Mouse (Mus musculus) spleen, postnatal 4 days (tissue): ENCODE measurements at regions not wholly inside any gene's neighbourhood (a gene's known extent, or its start where the extent isn't known, plus 50 kb on each side); places are given as distances from the start of the nearest gene placed in this dataset.

ENCODE experiments used
- DNase-seq, 2 experiments: peaks; one replicate each; pipeline ENCODE4 v3.0.0; 2022; ENCODE audit warnings: low spot score in 2 of 2

DNA sequence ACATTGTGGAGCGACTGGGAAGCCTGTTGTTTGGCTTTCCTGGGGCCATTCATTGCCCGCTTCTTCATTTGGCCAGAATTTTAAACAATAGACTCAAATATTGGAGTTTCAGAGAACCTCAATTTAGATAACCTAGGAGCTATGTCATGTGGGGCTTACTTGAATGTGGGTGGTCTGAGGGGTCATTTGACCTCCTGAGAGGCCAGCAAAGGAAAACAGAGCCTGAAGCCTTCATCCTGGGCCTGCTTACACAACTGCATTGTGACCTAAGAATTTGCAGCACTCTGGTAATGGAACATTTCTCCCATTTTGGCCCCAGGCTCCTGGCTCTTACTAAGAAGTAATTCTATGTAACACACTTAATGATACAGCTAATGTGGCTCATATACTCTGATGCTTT, 348.2 kb downstream of the Fat4 start:
- DNase-seq, result no peak

DNA sequence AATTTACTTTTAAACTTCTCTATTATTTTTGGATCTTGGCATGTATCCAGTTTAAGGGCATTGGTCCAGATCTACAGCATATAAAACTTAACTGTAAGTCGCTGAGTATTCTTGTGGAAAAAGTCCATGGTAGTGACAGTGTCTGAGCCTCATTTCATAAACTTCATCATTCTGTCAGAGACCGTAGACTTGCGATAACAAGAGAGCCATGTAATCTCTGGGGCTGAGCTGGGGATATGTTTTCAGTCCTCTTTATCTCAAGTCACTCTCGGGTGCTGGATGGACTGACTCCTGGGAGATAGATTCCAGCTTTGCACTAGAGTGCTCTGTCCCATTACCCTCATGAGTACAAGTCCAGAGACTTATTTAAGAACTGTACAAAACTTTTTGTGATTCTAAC, 362.0 kb downstream of the Fat4 start:
- DNase-seq, result no peak

DNA sequence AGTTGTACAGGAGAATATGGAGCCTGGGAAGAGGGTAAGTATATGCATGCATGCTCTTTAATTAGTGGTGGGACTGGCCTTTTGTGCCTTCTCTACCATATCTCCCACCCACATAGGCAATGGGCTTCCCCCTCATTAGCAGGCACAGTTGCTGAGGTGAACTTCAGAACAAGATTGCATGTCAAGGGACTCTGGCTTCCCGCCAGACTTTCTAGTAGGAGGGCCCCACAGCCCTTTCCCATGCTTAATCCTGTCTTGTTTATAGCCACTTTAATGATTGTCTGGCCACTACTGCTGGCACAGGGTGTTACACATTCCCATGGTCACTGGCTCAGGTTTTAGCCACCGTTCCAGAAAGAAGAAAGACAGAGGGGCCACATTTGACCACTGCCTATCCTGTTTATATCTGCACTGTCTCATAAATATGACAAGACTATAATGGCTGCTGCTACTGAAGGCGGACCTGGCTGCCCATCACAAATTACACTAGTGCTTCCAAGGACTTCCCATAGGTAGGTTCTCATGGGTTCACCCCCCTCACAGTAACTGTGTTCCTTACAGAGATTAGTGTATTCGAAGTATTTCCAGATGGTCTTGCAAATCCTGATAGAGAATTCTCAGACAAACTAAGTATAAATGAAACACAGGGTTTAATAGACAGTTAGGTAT, 362.6 kb downstream of the Fat4 start:
- DNase-seq, result no peak

DNA sequence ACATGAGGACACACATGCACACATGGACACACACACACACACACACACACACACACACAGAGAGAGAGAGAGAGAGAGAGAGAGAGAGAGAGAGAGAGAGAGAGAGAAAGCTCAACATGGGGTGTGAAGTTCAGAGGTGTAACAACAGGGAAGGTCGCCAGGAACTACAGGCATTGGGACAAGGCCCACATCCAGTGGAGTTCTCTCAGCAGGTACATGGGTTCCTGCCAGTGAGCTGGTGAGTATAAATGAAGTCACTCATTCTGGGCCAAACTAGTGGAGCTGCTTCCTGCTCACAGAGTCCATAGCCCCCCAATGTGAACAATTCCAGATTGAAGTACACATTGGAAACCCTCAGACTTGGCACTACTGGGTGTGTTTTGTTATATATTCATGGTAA, 366.3 kb downstream of the Fat4 start:
- DNase-seq, result no peak

DNA sequence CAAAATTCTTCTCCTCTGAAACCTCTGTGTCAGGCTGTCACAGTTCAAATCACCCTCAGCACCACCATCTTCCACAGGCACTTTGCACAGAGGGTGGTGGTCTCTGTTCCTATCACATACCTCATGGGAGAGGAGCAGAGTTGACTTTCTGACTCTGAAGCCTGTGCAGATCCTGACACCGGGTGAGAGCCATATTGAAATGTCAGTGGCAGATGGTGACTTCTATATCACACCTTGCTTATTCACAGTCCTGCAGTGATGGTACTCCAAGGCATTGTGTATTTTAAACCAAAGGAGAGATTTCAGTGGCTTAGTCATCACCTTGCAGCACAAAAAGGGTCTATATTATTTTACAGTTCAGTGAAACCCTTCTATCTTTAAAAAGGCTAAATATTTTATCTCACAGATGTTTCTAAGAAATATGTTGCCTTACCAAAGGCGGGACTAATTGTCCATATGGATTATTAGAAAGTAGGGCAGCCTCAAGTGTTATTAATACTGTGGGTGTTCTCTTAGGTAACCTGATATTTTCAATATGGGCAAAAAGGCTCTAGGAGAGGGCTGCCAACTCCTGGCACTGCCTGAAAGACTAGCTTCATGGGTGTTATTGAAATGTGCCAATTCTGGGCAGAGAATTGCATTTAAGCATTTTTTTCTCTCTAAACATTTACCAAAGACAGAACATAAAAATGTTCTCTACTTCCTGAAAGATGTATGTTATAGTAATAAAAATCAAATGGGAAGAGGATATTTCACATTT, 378.1 kb downstream of the Fat4 start:
- DNase-seq, result no peak

DNA sequence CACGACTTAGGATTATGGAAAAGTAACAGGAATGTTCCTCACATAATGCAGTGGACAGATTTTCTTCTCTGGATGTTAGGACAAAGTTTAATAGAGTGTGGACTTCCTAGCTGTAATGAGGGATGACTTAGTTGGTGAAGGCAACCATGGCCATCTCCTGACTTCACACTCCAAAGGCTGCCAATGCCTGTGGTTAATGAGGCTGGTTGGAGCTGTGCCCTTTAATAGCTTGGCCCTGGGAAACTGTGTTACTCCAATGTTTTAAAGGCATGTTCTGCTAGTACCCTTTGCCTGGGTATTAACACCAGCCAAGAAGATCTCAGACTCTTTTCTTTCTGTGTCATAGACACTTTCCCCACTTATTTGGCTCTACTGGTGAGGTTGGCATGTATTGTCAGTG, 378.9 kb downstream of the Fat4 start:
- no peak for DNase-seq

DNA sequence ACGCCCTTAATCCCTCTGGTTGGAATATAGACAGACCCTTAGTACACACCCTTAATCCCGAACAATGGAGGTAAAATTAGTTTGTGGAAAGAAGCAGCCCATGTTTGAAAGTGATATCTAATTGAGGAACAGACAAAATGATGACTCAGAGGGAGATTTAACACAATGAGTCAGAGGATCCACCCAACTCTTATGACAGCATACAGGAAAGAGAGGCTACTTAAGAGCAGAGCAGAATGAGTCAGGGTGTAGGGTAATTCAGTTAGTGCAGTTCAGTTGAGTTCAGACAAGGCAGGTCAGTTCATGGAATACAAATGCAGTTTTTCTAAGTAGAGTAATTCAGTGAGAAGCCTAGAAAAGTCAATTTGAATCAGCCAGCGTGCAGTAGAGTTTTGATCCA, 382.6 kb downstream of the Fat4 start:
- DNase-seq, result no peak

DNA sequence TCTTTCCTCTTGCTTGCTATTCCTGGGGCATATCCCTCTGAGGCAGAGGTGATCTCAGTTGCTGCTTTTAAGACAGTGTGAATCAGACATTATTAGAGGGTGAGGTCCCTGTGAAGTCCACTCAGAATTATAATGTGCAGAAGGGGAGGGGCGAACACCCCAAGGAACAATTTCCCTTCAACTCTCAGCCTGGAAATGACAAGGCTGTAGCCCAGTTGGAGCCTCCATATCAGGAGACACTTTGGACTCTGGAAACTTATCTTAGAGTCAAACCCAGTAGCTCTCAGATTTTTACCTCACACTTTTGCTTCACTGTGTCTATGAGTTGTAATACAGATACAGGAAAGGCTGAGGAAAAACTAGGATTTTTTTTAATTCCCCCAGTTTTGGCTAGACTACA, 385.9 kb downstream of the Fat4 start:
- no peak for DNase-seq

DNA sequence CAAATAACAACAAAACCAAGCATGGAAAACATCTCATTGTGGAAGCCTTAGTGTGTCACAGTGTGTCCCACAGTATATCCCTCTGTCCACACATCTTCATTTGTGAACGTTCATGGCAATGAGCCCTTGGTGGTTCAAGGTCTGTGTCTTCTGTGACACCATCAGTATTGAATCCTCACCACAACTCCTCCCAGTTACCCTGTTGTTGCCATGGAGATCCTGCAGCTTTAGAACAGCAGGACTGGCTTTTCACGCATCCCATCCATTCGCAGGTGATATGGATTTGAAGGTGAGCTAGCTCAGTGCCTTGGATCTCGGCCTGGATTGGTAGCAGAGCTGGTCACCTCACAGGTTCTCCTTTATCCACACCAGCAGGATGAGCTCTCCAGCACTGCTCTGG, 390.2 kb downstream of the Fat4 start:
- DNase-seq, result no peak

DNA sequence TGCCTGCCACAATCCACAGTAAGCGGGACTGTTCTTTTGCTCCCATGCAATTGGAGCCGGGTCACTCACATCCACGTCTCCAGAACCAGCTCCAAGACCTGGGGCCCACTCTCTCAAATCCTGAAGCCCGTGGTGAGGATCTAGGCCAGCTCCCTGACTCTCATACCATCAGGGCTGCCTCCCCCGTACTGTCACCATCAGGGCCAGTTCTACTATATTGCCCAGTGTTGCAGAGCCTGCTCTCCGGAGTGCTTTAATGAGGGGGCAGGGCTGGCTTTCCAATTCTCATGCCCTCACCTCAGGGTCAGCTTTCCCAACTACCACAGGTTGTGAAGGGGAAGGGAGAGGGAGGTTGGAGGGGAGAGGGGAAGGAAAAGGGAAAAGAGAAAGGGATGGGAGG, 390.6 kb downstream of the Fat4 start:
- no peak for DNase-seq

DNA sequence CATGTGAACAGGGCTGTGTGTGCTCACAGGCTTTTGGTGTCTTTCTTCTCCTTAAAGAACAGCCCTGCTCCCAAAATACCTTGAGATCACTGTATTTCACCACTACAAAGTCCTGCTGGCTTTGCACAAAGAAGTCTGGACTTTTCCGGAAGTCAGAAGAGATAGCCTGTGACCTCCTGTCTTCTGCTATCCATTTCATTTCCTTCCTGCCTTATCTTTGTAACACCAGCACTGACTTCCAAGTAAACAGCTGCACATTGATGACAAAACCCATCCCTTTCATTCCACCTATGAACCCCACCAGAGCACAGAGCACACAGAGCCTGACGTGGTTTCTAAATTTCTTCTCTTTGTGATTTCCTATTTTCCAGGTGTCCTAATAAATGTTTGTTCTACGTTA, 408.5 kb downstream of the Fat4 start:
- DNase-seq, result no peak

DNA sequence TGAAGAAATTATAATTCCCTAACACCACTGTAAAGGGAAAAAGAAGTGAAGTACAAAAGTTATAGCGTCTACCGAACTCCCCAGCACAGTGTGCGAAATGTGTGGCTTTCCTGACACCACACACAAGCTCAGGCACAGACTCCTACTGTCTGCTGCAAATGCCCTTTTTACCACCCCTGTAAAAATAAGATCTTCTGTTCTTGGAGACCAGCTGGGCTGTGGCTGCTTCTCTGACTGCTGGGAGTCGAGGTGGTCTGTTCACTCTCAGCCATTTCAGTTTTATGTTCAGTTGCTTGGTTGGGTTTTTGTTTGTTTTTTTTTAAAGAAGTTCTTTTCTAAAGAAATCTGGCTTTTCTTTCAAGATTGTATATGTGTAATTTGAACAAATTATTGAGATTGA, 409.5 kb downstream of the Fat4 start:
- no peak for DNase-seq

DNA sequence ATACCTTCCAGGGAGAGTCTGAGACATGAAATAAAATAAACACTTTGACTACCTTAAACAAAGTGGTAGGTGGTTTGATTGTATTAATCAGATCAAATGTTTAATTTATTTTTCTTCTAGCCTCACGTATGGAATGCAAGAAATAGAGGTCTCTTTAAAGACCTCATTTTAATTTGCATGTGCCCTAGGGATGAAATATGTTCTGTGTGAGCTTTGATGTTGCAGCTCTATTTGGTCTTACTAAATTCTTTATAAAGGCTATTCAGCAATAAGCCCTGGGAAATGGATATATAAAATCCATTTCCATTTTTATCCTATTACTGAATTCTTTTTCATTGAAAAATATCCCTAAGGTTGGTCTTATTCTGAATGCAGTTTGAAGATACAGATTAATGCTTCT, 422.7 kb downstream of the Fat4 start:
- no peak for DNase-seq

DNA sequence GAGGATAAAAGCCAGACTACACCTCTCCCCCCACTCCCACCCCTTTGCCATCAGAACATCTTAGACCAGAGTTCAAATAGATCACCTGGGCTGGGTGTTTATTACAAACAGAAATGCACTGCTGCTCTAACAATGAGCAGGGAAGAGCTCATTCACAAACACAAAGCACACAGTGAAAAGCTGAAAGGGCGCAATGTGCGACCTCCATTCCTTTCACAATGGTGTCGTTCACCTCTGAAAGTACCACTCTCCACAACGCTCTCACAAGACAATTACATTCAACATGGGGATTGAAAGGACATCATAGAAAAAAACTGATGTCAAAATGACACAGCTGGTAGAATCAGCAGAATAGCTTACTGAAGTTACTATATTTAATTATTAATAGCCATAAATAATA, 426.8 kb downstream of the Fat4 start:
- DNase-seq, result no peak

DNA sequence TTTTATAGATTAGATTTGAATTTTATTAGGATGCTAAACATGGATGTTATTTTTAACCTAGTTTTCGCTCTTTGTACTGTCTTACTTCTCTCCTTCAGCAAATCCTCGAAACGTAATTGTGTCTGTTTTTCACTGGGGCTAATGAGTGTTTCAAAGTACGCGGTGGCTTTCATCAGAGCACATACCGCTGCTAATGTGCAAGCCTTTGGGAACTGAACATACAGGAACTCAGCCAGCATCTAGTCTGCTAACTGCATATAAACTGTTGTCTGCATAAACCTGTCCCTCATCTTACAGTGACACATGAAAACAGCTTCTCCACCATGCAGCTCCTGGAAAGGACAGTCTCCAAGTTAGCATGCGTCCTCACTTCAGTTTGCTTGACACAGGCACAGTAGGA, 434.1 kb downstream of the Fat4 start:
- no peak for DNase-seq

DNA sequence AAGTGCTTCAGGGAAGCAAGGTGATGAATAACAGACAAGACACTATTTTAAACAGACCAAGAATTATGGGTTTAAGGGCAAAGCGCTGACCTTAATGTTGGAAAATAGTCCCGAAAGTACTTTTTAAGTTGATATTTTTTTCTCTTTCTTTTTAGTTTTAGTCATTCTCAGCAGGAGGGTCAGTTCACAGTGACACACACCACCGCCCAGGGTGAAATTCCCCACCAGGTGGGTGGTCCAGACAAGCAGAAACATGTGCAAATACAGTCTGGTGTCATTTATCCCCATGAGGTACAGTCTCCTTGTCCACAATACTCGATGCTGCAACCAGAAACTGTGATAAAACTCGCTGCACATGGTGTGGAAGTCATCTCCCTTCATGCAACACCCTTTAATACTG, 435.5 kb downstream of the Fat4 start:
- DNase-seq, result no peak

DNA sequence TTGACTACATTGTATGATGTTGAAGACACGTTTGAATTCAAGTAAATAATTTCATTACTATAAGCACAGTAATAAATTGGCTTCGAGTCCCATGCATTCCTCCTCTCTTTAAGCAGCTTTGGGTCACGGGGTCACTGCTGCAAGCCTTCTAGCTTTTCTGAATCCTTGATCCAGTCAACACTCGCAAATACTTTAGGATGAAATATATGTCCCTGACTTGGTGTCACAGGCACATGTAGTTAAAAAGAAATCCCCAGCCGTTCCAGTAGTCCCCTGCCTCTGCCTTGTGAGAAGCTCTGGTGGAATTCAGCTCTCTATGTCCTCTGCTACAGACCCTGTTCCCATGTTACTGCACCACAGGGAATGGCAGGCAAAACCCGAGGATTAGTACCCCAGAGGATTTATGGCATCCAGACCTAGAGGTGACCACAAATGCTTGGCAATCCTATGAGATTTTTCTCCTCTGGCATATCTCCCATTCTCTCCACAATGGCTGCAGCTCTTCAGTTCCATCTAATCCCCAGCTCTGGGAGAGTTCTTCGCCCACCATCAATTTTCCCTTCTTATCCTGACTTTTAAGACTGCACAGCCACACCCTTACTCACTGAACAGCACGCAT, 449.0 kb downstream of the Fat4 start:
- DNase-seq, result no peak

DNA sequence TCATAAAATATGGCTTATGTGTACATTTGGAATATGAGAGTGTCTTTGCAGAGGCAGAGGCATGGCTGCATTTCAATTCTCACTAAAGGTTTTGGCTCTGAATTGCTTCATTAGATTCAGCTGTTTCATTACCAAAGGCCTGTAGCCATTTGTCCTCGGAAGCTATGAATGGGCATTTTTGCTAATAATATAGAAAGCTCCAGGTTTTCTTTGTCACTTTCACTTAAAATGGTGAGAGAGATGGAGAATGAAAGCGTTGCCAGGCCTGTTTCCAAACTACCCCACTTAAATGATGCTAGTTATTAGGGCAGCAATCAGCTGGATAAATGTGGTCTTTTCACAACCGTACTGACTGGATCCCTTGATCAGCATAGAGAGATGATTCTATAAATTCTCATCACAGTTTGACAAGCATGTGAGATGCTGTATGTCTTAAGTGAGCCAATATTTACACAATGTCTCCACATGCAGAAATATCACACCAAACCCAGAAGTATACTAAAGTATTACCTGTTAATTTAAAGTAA, 454.5 kb downstream of the Fat4 start:
- no peak for DNase-seq

DNA sequence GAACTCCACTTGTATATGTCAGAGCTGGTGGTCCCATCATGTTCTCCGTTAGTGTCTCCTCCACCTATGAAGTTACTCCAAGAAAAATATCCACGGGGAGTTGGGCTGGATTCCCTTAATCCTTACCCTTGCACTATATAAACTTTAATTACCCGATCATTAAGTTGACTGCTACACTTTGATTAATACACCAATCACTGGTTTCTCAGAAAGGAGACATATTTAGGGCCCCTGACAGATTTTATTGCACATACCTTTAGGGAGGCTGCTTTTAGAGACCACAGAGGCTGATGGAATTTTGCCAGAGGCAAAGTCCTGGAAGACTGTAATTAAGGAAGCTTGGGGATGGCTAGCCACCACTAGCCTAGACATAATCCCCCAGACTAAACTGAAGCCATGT, 457.3 kb downstream of the Fat4 start:
- no peak for DNase-seq

DNA sequence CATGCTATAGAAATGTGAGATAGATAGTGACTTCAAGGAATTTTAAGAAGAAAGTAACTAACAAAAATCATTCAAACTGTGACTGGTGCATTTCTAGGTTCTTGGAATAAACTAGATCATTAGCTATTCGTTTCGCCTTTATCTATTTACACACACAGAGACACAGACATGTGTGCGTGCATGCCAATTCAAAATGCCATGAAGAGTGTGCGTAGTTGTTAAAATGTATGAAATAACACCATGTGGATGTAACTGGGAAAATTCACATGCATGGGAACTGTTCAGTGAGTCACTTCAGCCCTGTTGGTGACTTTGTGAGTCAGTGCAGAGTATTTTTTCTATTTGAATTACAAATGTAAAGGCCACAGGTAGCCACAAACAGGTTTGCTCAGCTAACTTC, 460.8 kb downstream of the Fat4 start:
- DNase-seq, result no peak

DNA sequence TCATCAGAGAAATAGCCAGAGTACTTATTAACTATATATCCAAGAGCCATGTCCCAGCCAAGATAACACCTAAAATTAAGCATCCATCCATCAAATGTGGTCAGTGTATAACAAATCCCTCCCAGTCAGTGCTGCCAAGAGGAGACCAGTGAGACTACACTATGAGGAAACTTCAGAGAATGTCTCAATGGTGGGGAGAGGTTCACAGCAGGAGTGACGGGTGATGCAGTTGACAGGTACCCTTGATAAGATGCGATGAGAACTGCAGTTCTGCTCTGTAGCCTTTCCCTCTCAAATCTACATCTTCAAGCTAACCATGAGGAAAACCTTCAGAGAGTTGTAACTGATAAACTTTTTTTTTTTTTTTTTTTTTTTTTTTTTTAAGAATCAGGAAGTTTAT, 470.3 kb downstream of the Fat4 start:
- no peak for DNase-seq

DNA sequence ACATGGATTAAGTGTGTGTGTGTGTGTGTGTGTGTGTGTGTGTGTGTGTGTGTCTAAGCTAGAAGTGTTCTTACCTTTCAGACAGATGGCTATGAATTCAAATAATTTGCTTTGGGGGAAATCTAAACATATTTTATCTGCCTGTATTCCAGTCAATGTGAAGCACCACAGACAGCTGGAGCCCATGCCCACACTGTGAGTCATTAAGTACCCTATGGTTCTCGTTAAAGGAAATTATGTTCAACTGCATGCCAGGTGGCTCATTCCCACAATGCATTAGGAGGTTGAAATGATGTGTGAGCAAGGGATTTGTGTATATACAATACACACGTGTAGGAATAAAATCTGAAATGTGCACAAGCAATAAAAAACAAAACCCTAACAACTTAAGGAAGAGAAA, 473.5 kb downstream of the Fat4 start:
- DNase-seq, result no peak

DNA sequence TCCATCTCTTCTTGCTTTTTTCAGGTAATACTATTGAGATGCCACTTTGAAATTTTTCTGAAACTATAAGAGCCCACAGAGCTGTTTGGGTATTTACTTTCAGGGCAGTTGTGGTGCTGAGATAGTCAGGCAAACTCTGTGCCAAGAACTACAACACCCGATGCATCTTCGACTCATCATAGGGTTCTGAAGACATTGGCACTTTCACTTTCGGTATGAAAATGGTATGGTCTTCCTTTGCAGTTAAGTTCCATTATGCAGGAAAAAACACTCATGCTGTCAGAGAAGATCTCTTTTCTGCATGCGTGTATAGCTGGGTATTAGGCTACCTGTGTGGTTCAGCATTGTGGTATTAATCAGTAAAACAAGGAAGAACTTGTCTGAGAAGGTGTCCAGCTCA, 484.2 kb downstream of the Fat4 start:
- DNase-seq, result no peak
